Mouse (Mus musculus) stomach, embryonic 16.5 days (tissue): Measurements from ENCODE around the gene Tex21. TPM values are rescaled to one million over a fixed set of nuclear protein-coding genes. Genes with fewer than 3 reads are reported as not detected.

Source experiments
- ATAC-seq: fragments of 200-750 bp; cut with Nextera tagmentation; 2 replicates; pipeline ENCODE4 v1.8.0; 2017; ENCODE audit warnings: moderate number of reproducible peaks, moderate TSS enrichment; ENCODE audit not compliant: insufficient read depth, low FRiP score
- H3K27ac ChIP-seq: fragments of 300-500 bp; sonication (generic); 2 replicates; pipeline ENCODE4 v1.5.1; 2014; ENCODE audit warnings: low read length
- H3K27me3 ChIP-seq: fragments of 300-500 bp; sonication (generic); 2 replicates; pipeline ENCODE4 v1.6.1; 2014; ENCODE audit warnings: low read length, control low read depth, mixed read lengths; ENCODE audit not compliant: control insufficient read depth, insufficient read depth
- H3K36me3 ChIP-seq: fragments of 300-500 bp; sonication (generic); 2 replicates; pipeline ENCODE4 v1.6.1; 2014; ENCODE audit warnings: low read length; ENCODE audit not compliant: control insufficient read depth, insufficient read depth
- H3K4me1 ChIP-seq: fragments of 300-500 bp; sonication (generic); 2 replicates; pipeline ENCODE4 v1.6.1; 2014; ENCODE audit warnings: low read length, control low read depth, mixed read lengths; ENCODE audit not compliant: control insufficient read depth, insufficient read depth
- H3K4me2 ChIP-seq: fragments of 300-500 bp; sonication (generic); 2 replicates; pipeline ENCODE4 v1.6.1; 2014; ENCODE audit warnings: low read depth, low read length, mixed read lengths
- H3K4me3 ChIP-seq: fragments of 300-500 bp; sonication (generic); replicated peaks from 2 replicates; pipeline ENCODE4 v1.5.1; 2014; ENCODE audit warnings: mild to moderate bottlenecking, low read length
- H3K9ac ChIP-seq: fragments of 300-500 bp; sonication (generic); 2 replicates; pipeline ENCODE4 v1.6.1; 2014; ENCODE audit warnings: low read length
- H3K9me3 ChIP-seq: fragments of 300-500 bp; sonication (generic); replicated peaks from 2 replicates; pipeline ENCODE4 v1.6.1; 2016; ENCODE audit warnings: low read length, control low read depth; ENCODE audit not compliant: control insufficient read depth
- WGBS: fragments of 180-500 bp; shearing (Covaris S2); extraction: QIAGEN DNeasy Blood & Tissue Kit; methylation state at CpG from one replicate; pipeline ENCODE4 v1.1.7; 2014; 5-methylcytosine and 5-hydroxymethylcytosine counted together
- polyA plus RNA-seq: library from polyadenylated mRNA; unstranded; fragments of >200 nt; fragmentation: Nextera tagmentation; extraction: Ambion mirVana; gene quantifications from 2 replicates; pipeline ENCODE4 v1.2.1, GENCODE M21; 2015

Gene Tex21
- polyA plus RNA-seq, 1 experiment from 2014 or later = not detected

DNA sequence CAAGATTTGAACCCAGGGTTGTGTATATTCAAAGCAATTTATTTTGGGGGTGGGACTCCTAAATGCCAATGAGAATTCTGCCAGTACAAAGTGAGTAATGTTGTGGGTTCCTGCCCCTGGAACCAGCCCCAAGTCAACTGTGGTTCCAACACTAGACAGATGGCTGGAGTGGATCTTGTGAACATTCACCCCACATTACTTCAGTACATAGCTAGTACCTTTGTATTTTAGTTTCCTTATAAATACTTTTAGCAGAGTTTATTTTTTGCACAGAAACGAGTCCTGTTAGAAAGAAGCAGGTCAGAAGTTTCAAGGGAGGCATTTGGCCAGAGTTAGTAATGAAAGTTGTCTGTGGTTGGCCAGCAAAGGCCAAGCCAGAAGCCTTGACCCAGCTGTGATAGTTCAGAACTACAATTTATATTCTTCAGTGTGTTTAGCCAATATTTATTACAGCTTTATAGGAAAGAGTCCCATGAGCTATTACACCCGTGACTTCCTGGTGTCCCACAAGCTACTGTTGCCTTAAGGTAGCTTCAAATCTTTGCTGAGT, 34.6 kb upstream of the Tex21 start:
- WGBS = 66% methylated on average over 2 of the region's 2 CpGs
- ATAC-seq = no peak
- Histone ChIP-seq H3K9ac (no peak overlapping the region), H3K36me3 (peaks cover 3% of the 10 kb centered on the region; the same call in 1 of the 2 replicates), H3K27ac (no peak overlapping the region), H3K27me3 (no peaks in the 10 kb centered on the region), H3K4me2 (no peak overlapping the region), H3K9me3 (no peaks in the 10 kb centered on the region), H3K4me3 (no peak overlapping the region), H3K4me1 (no peaks in the 10 kb centered on the region)

GRCm38 (mm10) chr12:76280556-76280955, 34.0 kb upstream of the Tex21 start:
- Histone ChIP-seq H3K4me2 (no peak overlapping the region), H3K9ac (no peak overlapping the region), H3K4me1 (no peaks in the 10 kb centered on the region), H3K4me3 (no peak overlapping the region), H3K27ac (no peak overlapping the region), H3K27me3 (no peaks in the 10 kb centered on the region), H3K9me3 (no peaks in the 10 kb centered on the region), H3K36me3 (peaks cover 3% of the 10 kb centered on the region; the same call in 1 of the 2 replicates)
- no peak; the same call in 1 of the 2 replicates for ATAC-seq
- 88% methylated on average over 9 of the region's 9 CpGs for WGBS

- 49% methylated on average over 6 of the region's 6 CpGs for WGBS
- H3K4me2 ChIP-seq = no peak overlapping the region
- H3K27ac ChIP-seq = no peak overlapping the region
- peaks cover 3% of the 10 kb centered on the region; the same call in 1 of the 2 replicates for H3K36me3 ChIP-seq
- no peaks in the 10 kb centered on the region for H3K27me3 ChIP-seq
- H3K9ac ChIP-seq = no peak overlapping the region
- no peaks in the 10 kb centered on the region for H3K4me1 ChIP-seq
- no peak for ATAC-seq
- no peak overlapping the region for H3K4me3 ChIP-seq
- no peaks in the 10 kb centered on the region for H3K9me3 ChIP-seq
These were observed 31.7 kb upstream of the Tex21 start for GRCm38 (mm10) chr12:76278209-76278608.

DNA sequence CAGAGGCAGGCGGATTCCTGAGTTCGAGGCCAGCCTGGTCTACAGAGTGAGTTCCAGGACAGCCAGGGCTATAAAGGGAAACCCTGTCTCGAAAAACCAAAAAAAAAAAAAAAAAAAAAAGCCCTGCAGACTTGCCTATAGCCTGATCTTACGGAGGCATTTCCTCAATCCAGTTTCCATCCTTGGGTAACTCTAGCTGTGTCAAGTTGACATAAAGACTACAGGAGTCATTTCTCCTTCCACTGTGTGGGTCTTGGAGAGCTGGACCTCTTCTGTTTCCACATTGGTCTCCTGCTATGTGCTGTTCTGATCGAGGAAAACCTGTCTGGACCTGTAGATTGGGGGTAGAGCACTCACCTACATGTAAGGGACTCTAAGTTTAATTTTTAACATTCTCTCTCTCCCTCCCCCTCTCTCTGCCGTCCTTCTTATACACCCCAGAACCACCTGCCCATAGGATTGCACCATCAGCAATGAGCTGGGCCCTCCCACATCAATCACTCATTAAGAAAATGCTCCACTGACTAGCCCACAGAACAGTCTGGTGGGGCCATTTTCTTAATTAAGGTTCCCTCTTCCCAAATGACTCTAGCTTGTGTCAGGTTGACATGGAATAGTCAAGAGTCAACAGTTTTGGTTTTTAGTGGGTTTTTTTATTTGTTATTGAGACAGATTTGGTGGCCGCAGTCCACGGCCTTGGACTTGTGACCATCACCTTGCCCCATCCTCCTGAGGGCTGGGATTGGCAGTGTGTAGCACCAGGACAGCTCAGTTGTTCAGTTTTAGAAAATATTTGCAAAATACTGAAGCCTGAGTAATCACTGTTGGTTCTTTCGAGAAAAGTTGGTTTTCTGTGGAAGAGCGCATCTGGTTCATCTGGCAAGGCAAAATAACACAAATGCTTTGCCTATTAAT, 26.3 kb upstream of the Tex21 start:
- H3K4me2 ChIP-seq = no peak overlapping the region
- 0 out of 2 replicates have a peak, but pooled peaks cover 5% of the 10 kb centered on the region for H3K36me3 ChIP-seq
- no peaks in the 10 kb centered on the region for H3K9me3 ChIP-seq
- ATAC-seq = no peak
- no peak overlapping the region for H3K9ac ChIP-seq
- H3K4me3 ChIP-seq = no peak overlapping the region
- WGBS = 79% methylated on average over 10 of the region's 10 CpGs
- no peaks in the 10 kb centered on the region for H3K4me1 ChIP-seq
- H3K27me3 ChIP-seq = no peaks in the 10 kb centered on the region
- no peak overlapping the region for H3K27ac ChIP-seq

DNA sequence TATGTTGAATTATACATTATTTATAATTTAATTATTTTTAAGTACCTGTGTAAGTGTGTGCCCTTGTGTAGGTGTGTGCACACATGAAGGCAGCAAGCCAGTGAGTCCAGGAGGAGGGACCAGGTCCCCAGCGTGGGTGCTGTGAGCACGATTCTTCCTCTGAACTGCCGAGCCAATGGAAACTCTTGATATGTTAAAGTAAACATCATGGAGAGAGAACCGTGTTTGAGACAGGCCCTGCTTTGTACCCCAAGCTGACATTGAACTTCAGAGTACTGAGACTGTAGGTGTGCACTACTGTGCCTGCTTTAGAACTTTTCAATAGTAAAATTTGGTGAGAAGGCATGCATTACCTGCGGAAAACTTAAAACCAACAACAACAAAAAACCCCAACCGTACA, 25.0 kb upstream of the Tex21 start:
- H3K36me3 ChIP-seq = 0 out of 2 replicates have a peak, but pooled peaks cover 5% of the 10 kb centered on the region
- H3K9me3 ChIP-seq = no peaks in the 10 kb centered on the region
- no peak overlapping the region for H3K9ac ChIP-seq
- no peak overlapping the region for H3K27ac ChIP-seq
- H3K27me3 ChIP-seq = no peaks in the 10 kb centered on the region
- H3K4me2 ChIP-seq = no peak overlapping the region
- no peaks in the 10 kb centered on the region for H3K4me1 ChIP-seq
- WGBS = 65% methylated on average over 6 of the region's 6 CpGs
- no peak overlapping the region for H3K4me3 ChIP-seq
- ATAC-seq = peak; percentile 44; the same call in 1 of the 2 replicates

DNA sequence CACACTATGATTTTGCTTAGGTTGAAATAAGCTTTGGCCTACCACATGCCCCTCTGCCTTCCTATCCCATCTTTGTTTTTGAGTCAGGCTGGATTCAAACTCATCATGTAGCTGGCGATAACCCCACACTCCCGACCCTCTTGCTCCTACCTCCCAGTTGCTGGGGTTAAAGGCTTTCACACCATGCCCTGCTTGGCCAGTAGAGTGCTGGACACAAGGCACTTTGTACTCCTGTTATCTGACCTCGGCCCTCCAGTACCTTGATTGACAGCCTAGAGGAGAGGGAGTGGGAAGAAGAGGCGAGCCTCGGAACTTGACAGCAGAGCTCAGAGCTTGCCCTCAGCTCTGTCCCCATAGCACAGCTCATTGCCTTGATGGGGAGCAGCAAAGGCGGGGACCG, 22.6 kb upstream of the Tex21 start:
- 69% methylated on average over 7 of the region's 7 CpGs for WGBS
- H3K9me3 ChIP-seq = no peaks in the 10 kb centered on the region
- H3K27me3 ChIP-seq = no peaks in the 10 kb centered on the region
- no peak overlapping the region for H3K4me3 ChIP-seq
- H3K4me2 ChIP-seq = no peak overlapping the region
- no peak overlapping the region for H3K27ac ChIP-seq
- 0 out of 2 replicates have a peak, but pooled peaks cover 5% of the 10 kb centered on the region for H3K36me3 ChIP-seq
- no peak overlapping the region for H3K9ac ChIP-seq
- no peak for ATAC-seq
- no peaks in the 10 kb centered on the region for H3K4me1 ChIP-seq

DNA sequence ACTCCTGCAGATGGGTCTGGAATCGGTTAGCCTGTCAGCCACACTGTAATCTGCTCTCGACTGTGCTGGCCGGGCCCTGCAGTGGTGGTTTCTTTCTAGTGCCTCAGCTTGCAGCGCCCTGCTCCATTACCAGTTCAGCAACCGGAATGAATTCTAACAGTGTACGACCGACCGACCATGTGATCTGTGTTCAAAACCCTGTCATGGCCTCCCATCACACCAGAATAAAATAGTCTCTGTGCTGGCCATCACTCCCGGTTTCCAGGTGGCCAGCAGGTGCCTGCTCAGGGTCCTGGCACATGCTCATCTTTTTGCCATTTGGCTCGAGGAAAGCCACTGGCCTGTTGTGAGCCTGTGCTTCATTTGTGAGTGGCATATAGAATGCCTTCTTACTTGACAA, 22.1 kb upstream of the Tex21 start:
- H3K4me3 ChIP-seq = no peak overlapping the region
- H3K9me3 ChIP-seq = no peaks in the 10 kb centered on the region
- no peaks in the 10 kb centered on the region for H3K4me1 ChIP-seq
- H3K4me2 ChIP-seq = no peak overlapping the region
- H3K36me3 ChIP-seq = 0 out of 2 replicates have a peak, but pooled peaks cover 5% of the 10 kb centered on the region
- H3K9ac ChIP-seq = no peak overlapping the region
- no peak for ATAC-seq
- H3K27me3 ChIP-seq = no peaks in the 10 kb centered on the region
- 84% methylated on average over 10 of the region's 10 CpGs for WGBS
- H3K27ac ChIP-seq = no peak overlapping the region

DNA sequence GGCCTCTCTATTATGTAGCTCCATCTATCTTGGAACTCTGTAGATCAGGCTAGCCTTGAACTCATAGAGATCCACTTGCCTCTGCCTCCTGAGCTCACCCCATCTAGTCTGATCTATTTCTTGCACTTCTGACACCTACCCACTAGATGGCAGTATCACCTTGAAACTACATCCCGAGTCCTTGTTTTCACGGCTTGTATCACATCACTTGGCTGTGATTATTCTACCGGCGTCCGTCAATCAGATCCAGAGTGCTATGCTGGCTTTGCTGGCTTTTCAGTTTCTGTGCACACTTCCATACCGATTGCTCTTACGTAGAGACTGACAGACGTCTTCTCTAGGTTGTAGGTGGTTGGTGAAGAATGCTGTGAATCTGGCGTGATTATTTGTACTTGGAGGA, 20.3 kb upstream of the Tex21 start:
- Histone ChIP-seq H3K4me2 (no peak overlapping the region), H3K27me3 (no peaks in the 10 kb centered on the region), H3K27ac (no peak overlapping the region), H3K9ac (no peak overlapping the region), H3K4me1 (no peaks in the 10 kb centered on the region), H3K9me3 (no peaks in the 10 kb centered on the region), H3K36me3 (0 out of 2 replicates have a peak, but pooled peaks cover 5% of the 10 kb centered on the region), H3K4me3 (no peak overlapping the region)
- 75% methylated on average over 9 of the region's 9 CpGs for WGBS
- no peak for ATAC-seq

- H3K36me3 ChIP-seq = no peaks in the 10 kb centered on the region
- WGBS = 79% methylated on average over 6 of the region's 6 CpGs
These were observed 18.5 kb upstream of the Tex21 start for GRCm38 (mm10) chr12:76265001-76265400.

More at GRCm38 (mm10) chr12:76265001-76265400, 18.5 kb upstream of the Tex21 start:
- no peak for ATAC-seq
- Histone ChIP-seq H3K4me3 (no peak overlapping the region), H3K9me3 (no peaks in the 10 kb centered on the region), H3K27ac (no peak overlapping the region), H3K9ac (no peak overlapping the region), H3K4me1 (no peaks in the 10 kb centered on the region), H3K27me3 (no peaks in the 10 kb centered on the region), H3K4me2 (no peak overlapping the region)
